Mouse (Mus musculus): ENCODE measurements around the gene Pphln1.

- TF ChIP-seq CTCF (IDR thresholded peaks at IDR 0.05; ENCODE audit: insufficient read depth, low read depth, low read length), result no peak
- no peak for TF ChIP-seq POLR2A (IDR thresholded peaks at IDR 0.05; ENCODE audit: insufficient read depth, low read depth, low read length)
Observed at GRCm38 (mm10) chr15:93477729-93478128, 79.6 kb downstream of the Pphln1 start.

Data from olfactory bulb, adult 2 months (tissue).